Mouse (Mus musculus) heart, embryonic 11.5 days (tissue): ENCODE measurements around the gene Zfp568. TPM values are rescaled to one million over a fixed set of nuclear protein-coding genes. Genes with fewer than 3 reads are reported as not detected.

ENCODE experiments used
- ATAC-seq: fragments of 200-750 bp; cut with Nextera tagmentation; replicated peaks from 2 replicates; pipeline ENCODE4 v1.8.0; 2017; ENCODE audit warnings: moderate library complexity; ENCODE audit not compliant: insufficient number of reproducible peaks, low FRiP score, low TSS enrichment
- H3K27ac ChIP-seq: fragments of 300-500 bp; sonication (generic); 2 replicates; pipeline ENCODE4 v1.5.1; 2014; ENCODE audit warnings: mild to moderate bottlenecking, low read depth, low read length
- H3K27me3 ChIP-seq: fragments of 300-500 bp; sonication (generic); 2 replicates; pipeline ENCODE4 v1.6.1; 2014; ENCODE audit warnings: mild to moderate bottlenecking, low read length, mixed read lengths; ENCODE audit not compliant: control insufficient read depth, insufficient read depth
- H3K36me3 ChIP-seq: fragments of 300-500 bp; sonication (generic); 2 replicates; pipeline ENCODE4 v1.6.1; 2014; ENCODE audit warnings: mild to moderate bottlenecking, low read length, moderate library complexity, mixed read lengths; ENCODE audit not compliant: control insufficient read depth, insufficient read depth
- H3K4me1 ChIP-seq: fragments of 300-500 bp; sonication (generic); 2 replicates; pipeline ENCODE4 v1.6.1; 2014; ENCODE audit warnings: low read length; ENCODE audit not compliant: control insufficient read depth, insufficient read depth
- H3K4me2 ChIP-seq: fragments of 300-500 bp; sonication (generic); 2 replicates; pipeline ENCODE4 v1.6.1; 2014; ENCODE audit warnings: mild to moderate bottlenecking, moderate library complexity
- H3K4me3 ChIP-seq: fragments of 300-500 bp; sonication (generic); 2 replicates; pipeline ENCODE4 v1.5.1; 2014; ENCODE audit warnings: low read depth, low read length
- H3K9ac ChIP-seq: fragments of 300-500 bp; sonication (generic); 2 replicates; pipeline ENCODE4 v1.6.1; 2014; ENCODE audit warnings: mild to moderate bottlenecking, low read depth, low read length, moderate library complexity
- H3K9me3 ChIP-seq: fragments of 300-500 bp; sonication (generic); replicated peaks from 2 replicates; pipeline ENCODE4 v1.6.1; 2016; ENCODE audit warnings: low read length; ENCODE audit not compliant: control insufficient read depth
- WGBS: fragments of 180-500 bp; shearing (Covaris S2); extraction: QIAGEN DNeasy Blood & Tissue Kit; methylation state at CpG from one replicate; pipeline ENCODE4 v1.1.7; 2014; ENCODE audit not compliant: insufficient replicate concordance; 5-methylcytosine and 5-hydroxymethylcytosine counted together
- polyA plus RNA-seq: library from polyadenylated mRNA; unstranded; fragments of >200 nt; fragmentation: Nextera tagmentation; extraction: Ambion mirVana; gene quantifications from 2 replicates; pipeline ENCODE4 v1.2.1, GENCODE M21; 2014

Gene Zfp568
- 28.8 and 30.4 TPM in 2 replicates for polyA plus RNA-seq

GRCm38 (mm10) chr7:29983690-29984380, at the start of gene Zfp568:
Zfp568 (plus strand) TSS chr7:29983955.
- Histone ChIP-seq H3K9ac (peak within 1 kb of the TSS; percentile 99), H3K36me3 (peaks cover 22% of the 10 kb centered on the region), H3K4me1 (peaks cover 25% of the 10 kb centered on the region), H3K27ac (peak within 1 kb of the TSS; percentile 98), H3K4me2 (peak within 1 kb of the TSS; percentile 67), H3K4me3 (peak within 1 kb of the TSS; percentile 91), H3K9me3 (peaks cover 2% of the 10 kb centered on the region; the same call in 1 of the 2 replicates), H3K27me3 (no peaks in the 10 kb centered on the region)
- under 1% methylated on average over 62 of the region's 62 CpGs for WGBS
- ATAC-seq, result peak; percentile 94

GRCm38 (mm10) chr7:29938856-29939255, 44.9 kb upstream of the Zfp568 start:
- H3K4me3 ChIP-seq, result no peak overlapping the region
- H3K4me2 ChIP-seq, result no peak overlapping the region
- no peaks in the 10 kb centered on the region for H3K4me1 ChIP-seq
- no peak for ATAC-seq
- no peaks in the 10 kb centered on the region for H3K27me3 ChIP-seq
- 79% methylated on average over 6 of the region's 6 CpGs for WGBS
- peaks cover 28% of the 10 kb centered on the region for H3K36me3 ChIP-seq
- no peaks in the 10 kb centered on the region for H3K9me3 ChIP-seq
- no peak overlapping the region for H3K27ac ChIP-seq
- H3K9ac ChIP-seq, result no peak overlapping the region

- Histone ChIP-seq H3K27me3 (no peaks in the 10 kb centered on the region), H3K4me1 (no peaks in the 10 kb centered on the region), H3K9ac (no peak overlapping the region), H3K4me2 (no peak overlapping the region), H3K36me3 (peaks cover 10% of the 10 kb centered on the region; the same call in 1 of the 2 replicates), H3K4me3 (no peak overlapping the region), H3K9me3 (no peaks in the 10 kb centered on the region), H3K27ac (no peak overlapping the region)
- 81% methylated on average over 11 of the region's 11 CpGs for WGBS
- no peak for ATAC-seq
These were observed 42.7 kb upstream of the Zfp568 start for GRCm38 (mm10) chr7:29941027-29941426.

- Histone ChIP-seq H3K9ac (no peak overlapping the region), H3K36me3 (0 out of 2 replicates have a peak, but pooled peaks cover 3% of the 10 kb centered on the region), H3K27me3 (no peaks in the 10 kb centered on the region), H3K4me3 (no peak overlapping the region), H3K4me2 (no peak overlapping the region), H3K4me1 (no peaks in the 10 kb centered on the region), H3K9me3 (no peaks in the 10 kb centered on the region), H3K27ac (no peak overlapping the region)
- ATAC-seq, result no peak
- WGBS, result 47% methylated on average over 2 of the region's 2 CpGs
These were observed 41.0 kb upstream of the Zfp568 start for GRCm38 (mm10) chr7:29942740-29943139.

GRCm38 (mm10) chr7:29943720-29944119, 40.0 kb upstream of the Zfp568 start:
- H3K9me3 ChIP-seq, result no peaks in the 10 kb centered on the region
- WGBS, result 71% methylated on average over 2 of the region's 2 CpGs
- H3K4me3 ChIP-seq, result no peak overlapping the region
- 0 out of 2 replicates have a peak, but pooled peaks cover 3% of the 10 kb centered on the region for H3K36me3 ChIP-seq
- H3K9ac ChIP-seq, result no peak overlapping the region
- no peak for ATAC-seq
- no peak overlapping the region for H3K27ac ChIP-seq
- no peaks in the 10 kb centered on the region for H3K4me1 ChIP-seq
- no peak overlapping the region for H3K4me2 ChIP-seq
- H3K27me3 ChIP-seq, result no peaks in the 10 kb centered on the region

GRCm38 (mm10) chr7:29944201-29944600, 39.6 kb upstream of the Zfp568 start:
- H3K9me3 ChIP-seq, result no peaks in the 10 kb centered on the region
- H3K27me3 ChIP-seq, result no peaks in the 10 kb centered on the region
- H3K36me3 ChIP-seq, result 0 out of 2 replicates have a peak, but pooled peaks cover 3% of the 10 kb centered on the region
- H3K9ac ChIP-seq, result no peak overlapping the region
- H3K4me2 ChIP-seq, result no peak overlapping the region
- no peak for ATAC-seq
- no peak overlapping the region for H3K4me3 ChIP-seq
- no peak overlapping the region for H3K27ac ChIP-seq
- no peaks in the 10 kb centered on the region for H3K4me1 ChIP-seq
- 76% methylated on average over 2 of the region's 2 CpGs for WGBS

- Histone ChIP-seq H3K4me2 (peak overlapping the region; percentile 75), H3K4me1 (0 out of 2 replicates have a peak, but pooled peaks cover 2% of the 10 kb centered on the region), H3K27me3 (no peaks in the 10 kb centered on the region), H3K9me3 (no peaks in the 10 kb centered on the region), H3K27ac (peak overlapping the region; percentile 93), H3K36me3 (no peaks in the 10 kb centered on the region; the same call in 1 of the 2 replicates), H3K4me3 (peak overlapping the region; percentile 66), H3K9ac (peak overlapping the region; percentile 89)
- 50% methylated on average over 10 of the region's 10 CpGs for WGBS
- no peak for ATAC-seq
These were observed 30.7 kb upstream of the Zfp568 start for GRCm38 (mm10) chr7:29953086-29953485.

- H3K27ac ChIP-seq, result peak within 1 kb of the TSS; percentile 93
- peak within 1 kb of the TSS; percentile 89 for H3K9ac ChIP-seq
- ATAC-seq, result peak; percentile 84
- H3K9me3 ChIP-seq, result no peaks in the 10 kb centered on the region
- H3K4me1 ChIP-seq, result 0 out of 2 replicates have a peak, but pooled peaks cover 2% of the 10 kb centered on the region
- no peaks in the 10 kb centered on the region; the same call in 1 of the 2 replicates for H3K36me3 ChIP-seq
- 2% methylated on average over 52 of the region's 52 CpGs for WGBS
- H3K27me3 ChIP-seq, result no peaks in the 10 kb centered on the region
- H3K4me3 ChIP-seq, result peak within 1 kb of the TSS; percentile 66
- H3K4me2 ChIP-seq, result peak within 1 kb of the TSS; percentile 75
These were observed 30.0 kb upstream of the Zfp568 start, which contains the start of gene Zfp74 for GRCm38 (mm10) chr7:29953513-29954401. Zfp74 (minus strand) TSS chr7:29954089.
